Mouse (Mus musculus) spleen, postnatal 4 days (tissue): Measurements from ENCODE around the gene Zbtb39.
"Not testable (repeated sequence)": the region's sequence is repeated elsewhere in the genome, so short reads cannot be mapped to it uniquely, and the experiment has no call there.

Experiments used
- DNase-seq, 2 experiments: peaks; one replicate each; pipeline ENCODE4 v3.0.0; 2022; ENCODE audit warnings: low spot score in 2 of 2

Gene Zbtb39

GRCm38 (mm10) chr10:127737552-127737951 is 1.8 kb upstream of the Zbtb39 start:
- DNase-seq: no peak

- peak; percentile 57 to 84 for DNase-seq
Observed at GRCm38 (mm10) chr10:127738151-127738882, 1.0 kb upstream of the Zbtb39 start.

DNA sequence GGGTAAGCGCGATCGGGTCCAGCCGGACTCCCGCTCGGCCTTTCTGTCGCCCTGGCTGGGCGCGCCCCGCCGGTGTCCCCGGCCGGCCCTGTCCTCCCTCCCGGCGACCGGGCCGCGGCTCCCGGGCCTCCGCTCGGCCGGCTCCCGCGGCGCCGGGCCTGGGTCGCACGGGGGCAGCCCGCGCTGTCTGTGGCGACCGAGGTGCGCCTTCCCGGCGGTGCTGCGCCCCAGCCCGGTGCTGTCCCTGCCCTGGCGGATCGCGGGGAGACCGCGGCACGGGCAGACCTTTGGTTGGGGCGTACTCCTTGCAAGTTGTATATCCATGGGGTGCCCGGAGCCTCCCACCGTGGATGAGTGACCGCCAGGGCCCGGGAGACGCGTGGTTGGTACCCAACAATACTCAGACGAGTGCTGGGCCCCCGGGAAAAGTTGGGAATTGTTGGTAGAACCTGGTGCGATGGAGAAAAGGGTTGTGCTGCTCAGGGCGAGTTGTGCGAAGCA is 373 bp downstream of the Zbtb39 start:
- peak; percentile 43 to 75 for DNase-seq

GRCm38 (mm10) chr10:127744661-127745060 is 5.3 kb downstream of the Zbtb39 start:
- peak; percentile 41 to 82 for DNase-seq

GRCm38 (mm10) chr10:127745886-127746285 is 6.5 kb downstream of the Zbtb39 start:
- no peak for DNase-seq

GRCm38 (mm10) chr10:127747254-127747653 is 7.9 kb downstream of the Zbtb39 start:
- no peak for DNase-seq

DNA sequence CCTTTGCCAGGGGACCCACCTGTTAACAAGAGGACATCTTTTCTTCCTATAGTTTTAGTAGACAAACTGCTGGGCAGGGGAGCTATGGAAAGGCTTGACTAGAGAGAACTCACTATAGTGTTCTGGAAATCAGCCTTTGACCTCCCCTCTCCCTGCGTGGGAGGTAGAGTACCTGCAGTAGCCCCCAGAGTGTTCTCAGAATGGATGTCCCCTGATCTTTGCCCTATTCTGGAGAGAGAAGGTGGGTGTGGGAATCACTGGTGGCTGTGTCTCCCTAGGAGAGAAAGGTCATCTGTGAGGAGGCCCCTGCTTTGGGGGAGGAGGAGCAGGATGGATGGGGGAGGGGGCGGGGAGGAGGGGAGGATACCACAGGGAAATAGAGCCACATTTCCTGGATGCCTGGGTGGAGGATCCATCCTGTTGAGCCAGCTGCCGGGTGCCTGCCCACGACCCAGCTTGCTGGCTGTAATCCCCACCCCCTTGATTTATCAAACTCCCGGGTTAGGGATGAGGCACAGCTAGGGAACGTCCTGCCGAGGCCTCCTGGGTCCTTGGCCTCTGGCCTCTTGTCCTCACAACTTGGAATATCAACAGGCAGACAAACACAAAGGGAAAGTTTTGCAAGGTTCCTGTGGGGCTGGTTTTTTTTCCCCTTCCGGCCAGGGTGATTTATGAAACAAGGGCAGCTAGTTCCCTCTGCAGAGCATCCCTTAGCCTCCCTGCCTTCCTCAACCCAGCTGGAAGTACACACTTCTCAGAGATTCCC is 9.7 kb downstream of the Zbtb39 start:
- no peak for DNase-seq

DNA sequence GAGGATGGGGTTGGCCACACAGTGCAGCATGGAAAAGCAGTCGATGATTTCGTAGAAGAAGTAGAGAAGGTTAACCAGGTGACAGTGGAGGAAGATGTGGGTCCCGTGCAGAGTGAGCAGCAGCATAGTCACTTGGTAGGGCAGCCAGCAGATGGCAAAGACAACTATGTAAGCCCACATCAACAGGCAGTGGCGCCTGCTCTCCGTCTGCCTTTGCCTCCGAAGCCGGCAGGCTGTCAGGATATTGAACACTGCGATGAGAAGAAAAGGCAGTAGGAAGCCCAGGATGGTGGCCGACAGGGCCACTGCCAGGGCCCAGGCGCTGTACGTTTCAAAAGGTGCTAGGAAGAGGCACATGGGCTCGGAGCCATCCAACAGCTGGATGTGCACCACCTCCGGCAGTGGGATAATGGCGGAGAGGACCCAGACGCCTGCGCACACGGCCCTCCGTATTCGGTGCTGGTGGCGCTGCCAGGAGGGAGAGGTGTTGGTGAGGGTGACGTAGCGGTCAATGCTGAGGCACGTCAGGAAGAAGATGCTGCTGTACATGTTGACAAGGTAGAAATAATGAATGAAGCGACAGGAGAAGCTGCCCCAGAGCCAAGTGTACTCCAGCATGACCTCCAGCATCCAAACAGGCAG is 10.9 kb downstream of the Zbtb39 start:
- DNase-seq: no peak

DNA sequence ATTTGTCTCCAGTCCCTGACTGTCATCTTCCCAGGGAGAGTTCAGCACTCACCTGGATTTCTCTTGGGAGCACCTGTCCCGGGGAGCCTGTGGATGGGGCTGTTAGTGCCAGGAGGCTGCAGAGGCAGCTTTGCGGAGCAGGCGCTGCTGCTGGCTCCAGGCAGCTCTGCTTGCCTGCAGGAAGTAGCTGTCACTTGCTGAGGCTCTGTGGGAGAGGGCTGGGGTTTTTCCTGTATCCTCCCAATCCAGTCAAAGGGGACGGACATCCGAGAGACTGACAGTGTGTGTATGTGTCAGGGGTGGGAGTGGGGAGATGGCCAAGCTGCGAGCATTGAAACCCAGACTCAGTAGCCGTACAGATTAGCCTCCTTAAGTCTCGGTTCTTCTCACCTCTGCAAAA is 12.2 kb downstream of the Zbtb39 start, which contains the start of gene Gpr182:
Gene Gpr182, minus strand, starts transcription at position 185 of the 400 bp plus-strand sequence.
- no peak for DNase-seq

DNA sequence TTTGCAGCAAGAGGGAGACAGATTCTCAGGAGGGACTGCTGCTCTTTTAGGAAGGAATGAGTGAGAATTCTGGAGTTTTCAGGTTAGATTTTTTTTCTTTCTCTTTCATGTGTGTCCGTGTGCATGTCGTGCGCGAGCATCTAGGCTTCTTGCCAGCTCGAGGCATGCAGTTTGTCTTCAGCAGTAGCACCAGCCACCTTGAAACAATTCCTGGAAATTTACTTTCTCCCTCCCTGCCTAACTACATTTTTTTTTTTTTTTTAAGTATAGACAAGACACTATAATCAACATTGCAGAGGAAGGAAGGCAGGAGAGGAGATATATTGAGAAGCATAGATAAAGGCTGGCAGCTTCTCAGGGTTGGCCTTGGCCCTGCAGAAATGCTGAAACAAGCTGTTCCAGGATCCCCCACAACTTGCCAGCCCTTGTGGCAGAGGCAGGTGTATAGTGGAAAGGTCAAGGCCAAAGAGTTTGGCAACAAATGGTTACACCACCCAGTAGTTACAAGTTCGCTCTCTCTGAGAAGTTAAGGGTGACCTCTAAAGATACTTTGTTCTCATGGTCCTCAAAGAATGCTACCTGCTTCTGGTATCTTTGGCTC is 15.3 kb downstream of the Zbtb39 start:
- no peak for DNase-seq

GRCm38 (mm10) chr10:127755246-127755645 is 15.9 kb downstream of the Zbtb39 start:
- peak in 1 of 2 experiments; percentile 38 for DNase-seq

DNA sequence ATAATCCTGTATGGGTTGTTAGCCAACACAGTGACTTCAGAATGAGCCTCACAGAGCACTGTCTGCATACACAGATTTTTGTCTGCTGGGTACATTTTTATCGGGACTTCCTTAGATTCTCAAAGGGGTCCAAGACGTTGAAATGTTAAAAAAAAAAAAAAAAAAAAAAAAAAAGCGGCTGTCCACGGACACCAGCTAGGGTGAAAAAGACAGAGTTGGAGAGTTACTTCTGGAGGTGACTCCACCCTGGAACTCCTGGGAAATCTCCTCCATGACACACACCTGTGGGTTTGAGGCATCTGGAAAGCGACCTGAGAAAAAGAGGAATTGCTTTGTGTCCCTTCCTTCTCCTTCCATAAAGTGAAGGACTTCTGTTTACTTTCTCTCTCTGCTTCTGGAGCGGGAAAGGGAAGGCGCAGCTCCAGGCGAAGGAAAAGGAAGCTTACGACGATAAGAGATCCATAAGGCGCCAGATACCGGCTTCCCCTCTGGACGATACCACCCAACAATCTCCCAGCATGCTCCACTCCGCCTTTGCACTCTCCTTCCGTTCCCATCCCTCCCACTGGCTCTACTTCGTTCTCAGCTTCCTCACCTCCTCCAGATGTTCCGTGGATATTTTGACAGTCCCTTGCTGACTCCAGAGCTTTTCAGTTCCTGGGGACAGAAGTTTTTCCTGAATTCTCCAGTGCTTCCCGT is 16.6 kb downstream of the Zbtb39 start:
- peak in 1 of 2 experiments; percentile 50 for DNase-seq

GRCm38 (mm10) chr10:127759181-127760110 is 20.1 kb downstream of the Zbtb39 start, which contains the start of the genes Rdh1 and Rdh16f1:
TSS of gene Rdh1 (plus strand) at chr10:127759721.
TSS of gene Rdh16f1 (plus strand) at chr10:127759787.
- peak in 1 of 2 experiments; percentile 50 for DNase-seq

GRCm38 (mm10) chr10:127762926-127763325 is 23.6 kb downstream of the Zbtb39 start:
- peak in 1 of 2 experiments; percentile 45 for DNase-seq

DNA sequence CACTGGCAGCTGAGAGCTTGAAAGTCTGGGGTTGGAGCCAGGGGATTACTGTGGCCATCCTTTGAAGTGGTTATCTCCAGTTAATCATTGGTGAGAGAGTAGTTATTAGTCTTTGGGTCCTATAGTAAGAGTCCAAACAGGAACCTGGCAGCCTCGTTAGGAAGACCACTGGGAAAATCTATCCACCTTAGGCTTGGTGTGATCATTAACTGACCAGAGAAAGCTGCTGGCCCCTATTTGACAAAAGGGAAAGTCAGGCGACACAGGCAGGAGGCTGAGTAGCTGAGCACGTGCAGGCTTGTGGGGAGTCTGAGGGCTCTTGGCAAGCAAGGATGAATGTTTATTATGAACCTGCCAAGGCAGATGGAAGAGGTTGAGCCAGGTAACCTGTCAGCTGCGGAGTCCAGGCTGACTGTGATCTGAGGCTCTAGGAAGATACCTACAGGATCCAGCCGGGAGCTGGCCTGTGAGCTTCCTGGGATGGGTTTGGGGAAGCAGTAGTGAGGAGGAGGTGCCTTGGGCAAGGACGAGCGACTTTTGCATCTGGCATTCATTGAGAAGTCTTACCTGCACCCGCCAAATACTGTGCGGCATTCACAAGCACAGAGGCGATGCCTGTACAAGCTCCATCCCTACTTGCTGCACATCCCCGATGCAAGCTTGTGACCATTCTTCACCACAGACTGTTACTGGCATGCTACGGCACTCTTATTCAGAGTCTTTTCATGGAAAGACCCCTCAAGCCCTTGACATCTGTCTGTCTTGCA is 24.8 kb downstream of the Zbtb39 start:
- peak in 1 of 2 experiments; percentile 47 for DNase-seq

GRCm38 (mm10) chr10:127766564-127766963 is 27.2 kb downstream of the Zbtb39 start:
- peak in 1 of 2 experiments; percentile 25 for DNase-seq

GRCm38 (mm10) chr10:127776011-127776410 is 36.7 kb downstream of the Zbtb39 start, which contains the start of gene Rdh9:
TSS of gene Rdh9 (plus strand) at chr10:127776386.
- DNase-seq: no peak

- DNase-seq: peak in 1 of 2 experiments; percentile 51
Observed at GRCm38 (mm10) chr10:127782321-127782720, 43.0 kb downstream of the Zbtb39 start.

GRCm38 (mm10) chr10:127785411-127785810 is 46.1 kb downstream of the Zbtb39 start:
- DNase-seq: not testable (repeated sequence)
